Mouse (Mus musculus) heart, adult 2 months (tissue): ENCODE measurements at regions not wholly inside any gene's neighbourhood (a gene's known extent, or its start where the extent isn't known, plus 50 kb on each side); places are given as distances from the start of the nearest gene placed in this dataset.

Experiments used
- DNase-seq, 2 experiments: peaks; one replicate each; pipeline ENCODE4 v3.0.0; 2021
- H3K27ac ChIP-seq: fragments of 200-600 bp; 2 replicates; pipeline ENCODE4 v1.8.1; 2022
- H3K27me3 ChIP-seq: fragments of 200-500 bp; 2 replicates; pipeline ENCODE4 v1.6.1; 2012; ENCODE audit warnings: mild to moderate bottlenecking, low read length, inconsistent platforms, mixed read lengths; ENCODE audit not compliant: control insufficient read depth, insufficient read depth
- H3K36me3 ChIP-seq: fragments of 200-500 bp; 2 replicates; pipeline ENCODE4 v1.6.1; 2012; ENCODE audit warnings: low read length, inconsistent platforms; ENCODE audit not compliant: control insufficient read depth, insufficient read depth
- H3K4me1 ChIP-seq: fragments of 200-500 bp; 2 replicates; pipeline ENCODE4 v1.6.1; 2011; ENCODE audit warnings: low read length; ENCODE audit not compliant: control insufficient read depth, insufficient read depth
- H3K4me3 ChIP-seq: fragments of 200-600 bp; 2 replicates; pipeline ENCODE4 v1.8.1; 2022
- H3K79me2 ChIP-seq: fragments of 200-500 bp; replicated peaks from 2 replicates; pipeline ENCODE4 v1.6.1; 2012; ENCODE audit warnings: mild to moderate bottlenecking, inconsistent platforms, low read length, moderate library complexity, mixed read lengths; ENCODE audit not compliant: control insufficient read depth, insufficient read depth
- H3K9ac ChIP-seq: fragments of 200-500 bp; 2 replicates; pipeline ENCODE4 v1.6.1; 2012; ENCODE audit warnings: low read depth, mild to moderate bottlenecking, control low read depth, inconsistent platforms, low read length, mixed read lengths
- CTCF ChIP-seq: fragments of 200-600 bp; IDR thresholded peaks from 2 replicates; pipeline ENCODE4 v1.8.1; 2022; ENCODE audit warnings: antibody characterized with exemption, mild to moderate bottlenecking, moderate library complexity
- EP300 ChIP-seq: fragments of 200-500 bp; IDR thresholded peaks from 2 replicates; pipeline ENCODE4 v1.6.1; 2011; ENCODE audit warnings: low read depth, low read length, control low read depth; ENCODE audit not compliant: insufficient read depth
- POLR2A ChIP-seq: fragments of 200-500 bp; IDR thresholded peaks from 2 replicates; pipeline ENCODE4 v1.6.1; 2011; ENCODE audit warnings: mild to moderate bottlenecking, low read depth, low read length, control low read depth; ENCODE audit not compliant: insufficient read depth
- WGBS: fragments of 180-500 bp; shearing (Covaris S2); methylation state at CpG from one replicate; pipeline ENCODE4 v1.1.7; 2018; 5-methylcytosine and 5-hydroxymethylcytosine counted together
- intact Hi-C: fragments of 180-260 bp; cut with DNase I; formaldehyde crosslinking; loops from one replicate; pipeline ENCODE4 v1.15.1; 2025

DNA sequence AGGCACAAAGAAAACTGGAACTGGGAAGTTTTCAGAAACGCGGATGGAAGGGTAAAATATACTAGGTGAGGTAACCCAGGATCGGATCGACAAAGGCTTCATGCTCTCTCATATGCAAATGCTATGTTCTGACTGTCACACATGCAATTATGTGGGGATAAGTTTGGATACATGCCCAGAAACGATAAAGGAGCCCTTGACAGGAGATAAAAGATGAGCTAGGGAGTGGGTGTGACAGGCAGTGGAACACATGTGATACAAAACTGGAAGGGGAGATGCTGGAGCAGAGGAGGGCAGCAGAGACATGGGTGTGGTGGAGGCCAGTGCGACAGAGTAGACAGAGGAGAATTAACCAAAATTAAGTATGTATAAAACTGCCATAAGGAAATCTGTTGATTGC, 250.5 kb upstream of the Fbxl7 start:
- Histone ChIP-seq H3K36me3 (no peaks in the 10 kb centered on the region), H3K27ac (no peak overlapping the region), H3K27me3 (no peaks in the 10 kb centered on the region), H3K79me2 (no peaks in the 10 kb centered on the region), H3K4me1 (no peaks in the 10 kb centered on the region), H3K4me3 (no peak overlapping the region), H3K9ac (no peak overlapping the region)
- intact Hi-C loops = no loop called here
- TF ChIP-seq POLR2A (no peak), CTCF (no peak), EP300 (no peak)
- DNase-seq = no peak
- 66% methylated on average over 6 of the region's 6 CpGs for WGBS

DNA sequence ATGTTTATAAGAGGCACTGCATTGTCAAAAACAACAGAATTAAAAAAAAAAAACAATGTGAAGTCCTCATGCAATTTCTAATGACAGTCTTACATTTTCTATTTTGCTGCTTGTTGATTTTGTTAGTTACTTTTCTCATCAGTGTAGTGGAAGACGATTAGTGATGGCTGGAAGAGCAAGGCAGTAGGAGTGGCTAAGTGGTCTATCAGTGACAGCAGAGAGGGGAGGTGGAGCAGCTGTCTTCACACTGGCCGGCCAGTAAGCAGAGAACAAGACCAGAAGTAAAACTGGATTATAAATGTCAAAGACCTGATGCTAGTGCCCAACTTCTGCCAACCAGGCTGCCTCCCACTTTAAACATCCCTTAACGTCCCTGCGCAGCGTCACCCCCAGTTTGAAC, 265.6 kb upstream of the Fbxl7 start:
- TF ChIP-seq CTCF (no peak), EP300 (no peak), POLR2A (no peak)
- Histone ChIP-seq H3K79me2 (no peaks in the 10 kb centered on the region), H3K4me1 (no peaks in the 10 kb centered on the region), H3K36me3 (no peaks in the 10 kb centered on the region), H3K9ac (no peak overlapping the region), H3K27ac (no peak overlapping the region), H3K27me3 (no peaks in the 10 kb centered on the region), H3K4me3 (no peak overlapping the region)
- intact Hi-C loops = no loop called here
- WGBS = 62% methylated on average over 5 of the region's 5 CpGs
- no peak for DNase-seq

DNA sequence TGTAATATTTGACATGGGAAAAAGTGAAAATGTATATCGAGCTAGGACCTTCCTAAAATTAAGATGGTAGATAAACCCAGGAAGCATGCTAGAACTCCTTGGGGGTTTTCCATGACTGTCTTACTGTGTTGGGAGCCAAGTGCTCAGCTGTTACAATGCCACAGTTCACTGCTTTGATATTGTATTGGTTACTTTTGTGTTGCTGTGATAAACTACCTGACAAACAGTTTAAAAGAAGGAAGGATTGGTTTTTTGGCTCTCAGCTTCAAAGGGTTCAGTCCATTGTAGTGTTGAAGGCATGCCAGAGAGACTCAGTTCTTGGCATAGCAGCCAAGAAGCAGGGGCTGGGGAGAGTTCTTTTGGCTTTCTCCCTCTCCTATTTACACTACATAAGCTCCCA, 272.1 kb upstream of the Fbxl7 start:
- DNase-seq = no peak
- no peaks in the 10 kb centered on the region; the same call in 1 of the 2 replicates for H3K4me1 ChIP-seq
- no peak overlapping the region for H3K9ac ChIP-seq
- 24% methylated on average over 1 of the region's 1 CpGs for WGBS
- H3K79me2 ChIP-seq = no peaks in the 10 kb centered on the region
- no peak overlapping the region for H3K4me3 ChIP-seq
- no peak for TF ChIP-seq CTCF
- no peak for TF ChIP-seq POLR2A
- no peak for TF ChIP-seq EP300
- intact Hi-C loops = no loop called here
- no peak overlapping the region for H3K27ac ChIP-seq
- no peaks in the 10 kb centered on the region for H3K27me3 ChIP-seq
- H3K36me3 ChIP-seq = no peaks in the 10 kb centered on the region

DNA sequence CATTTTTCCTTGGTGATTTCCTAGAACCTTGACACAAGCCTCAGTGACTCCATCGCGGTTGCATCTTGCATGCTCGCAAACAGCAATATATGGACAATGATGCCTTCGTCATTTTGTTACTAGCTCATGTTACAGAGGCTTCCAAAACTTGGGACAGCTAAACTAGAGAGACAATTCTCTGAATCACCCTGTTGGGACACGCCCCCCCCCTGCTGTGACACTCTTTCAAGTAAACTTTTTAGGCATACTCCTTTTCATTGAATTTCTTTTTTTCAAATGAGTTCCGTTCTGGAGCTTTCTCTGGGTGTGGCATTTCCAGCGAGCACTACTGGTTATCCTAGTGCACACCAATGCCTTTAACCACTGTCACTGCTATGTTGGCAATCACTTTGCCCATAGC, 274.5 kb upstream of the Fbxl7 start:
- H3K79me2 ChIP-seq = no peaks in the 10 kb centered on the region
- no peaks in the 10 kb centered on the region; the same call in 1 of the 2 replicates for H3K4me1 ChIP-seq
- H3K27ac ChIP-seq = no peak overlapping the region
- no peak overlapping the region for H3K4me3 ChIP-seq
- TF ChIP-seq POLR2A (no peak), CTCF (no peak), EP300 (no peak)
- H3K27me3 ChIP-seq = no peaks in the 10 kb centered on the region
- no peak for DNase-seq
- 89% methylated on average over 7 of the region's 7 CpGs for WGBS
- H3K9ac ChIP-seq = no peak overlapping the region
- no peaks in the 10 kb centered on the region for H3K36me3 ChIP-seq
- intact Hi-C loops = no loop called here

DNA sequence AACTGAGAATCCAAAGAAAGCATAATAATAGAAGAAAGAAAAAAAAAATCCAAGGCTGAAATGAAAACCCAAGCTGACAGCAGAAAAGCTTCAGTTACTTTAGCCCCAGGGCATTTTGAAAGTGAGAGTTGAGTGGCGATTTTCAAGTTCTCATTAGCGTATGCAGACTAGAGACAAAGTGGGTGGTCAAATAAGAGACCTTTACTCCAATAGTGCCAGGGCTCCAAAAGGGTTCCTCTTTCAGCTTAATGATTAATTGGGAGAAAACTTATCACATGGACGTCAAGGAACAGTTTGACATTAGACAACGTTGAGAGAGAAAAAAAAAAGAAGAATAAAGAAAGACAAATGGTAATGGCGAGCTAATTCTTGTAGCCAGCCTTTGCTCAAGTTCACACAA, 278.1 kb upstream of the Fbxl7 start:
- 53% methylated on average over 5 of the region's 5 CpGs for WGBS

DNA sequence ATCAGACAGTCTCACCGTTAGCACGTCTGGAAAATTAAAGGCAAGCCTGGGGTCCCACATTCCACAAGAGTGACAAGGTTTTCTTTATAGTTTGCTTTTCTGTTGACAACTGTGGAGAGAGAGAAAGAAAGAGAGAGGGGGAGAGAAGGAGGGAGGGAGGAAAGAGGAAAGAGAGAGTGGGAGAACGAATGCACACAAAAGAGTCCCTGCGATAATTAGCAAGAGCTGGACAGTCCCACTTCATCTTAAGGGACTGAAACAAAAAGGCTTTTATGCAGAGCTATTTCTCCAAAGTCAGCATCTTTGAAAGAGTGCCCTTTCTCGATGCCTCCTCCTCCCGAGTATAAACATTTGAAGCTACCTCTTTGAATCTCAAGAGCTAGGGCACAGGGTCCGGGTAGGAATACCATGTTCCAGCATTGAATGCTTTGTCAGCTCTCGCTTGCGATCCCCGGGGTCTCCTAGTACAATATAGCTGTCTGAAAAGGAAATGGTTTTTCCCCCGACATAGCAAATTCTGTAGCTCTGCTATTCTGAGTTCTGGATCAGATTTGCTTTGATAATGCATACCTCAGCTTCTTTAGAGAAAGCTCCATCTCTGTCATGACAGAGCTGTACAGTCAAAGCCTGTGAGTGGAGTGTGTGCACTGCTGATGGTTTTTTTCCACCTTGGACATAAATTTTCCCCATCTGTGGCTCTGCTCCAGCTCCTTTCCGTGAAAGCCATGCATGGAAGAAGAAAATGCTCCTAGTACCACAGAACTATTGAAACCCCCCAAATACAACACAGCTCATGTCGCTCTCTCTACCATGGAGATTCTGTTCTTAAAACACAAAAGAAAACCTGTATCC, 282.9 kb upstream of the Fbxl7 start:
- TF ChIP-seq EP300 = no peak
- no peak for TF ChIP-seq POLR2A
- no peak for TF ChIP-seq CTCF
- 61% methylated on average over 13 of the region's 13 CpGs for WGBS
- Histone ChIP-seq H3K9ac (no peak overlapping the region), H3K36me3 (no peaks in the 10 kb centered on the region), H3K79me2 (no peaks in the 10 kb centered on the region), H3K4me1 (no peaks in the 10 kb centered on the region), H3K4me3 (no peak overlapping the region), H3K27me3 (no peaks in the 10 kb centered on the region), H3K27ac (no peak overlapping the region)
- DNase-seq = no peak
- intact Hi-C loops = no loop called here

More for the DNA sequence above, 278.1 kb upstream of the Fbxl7 start:
- no peaks in the 10 kb centered on the region for H3K4me1 ChIP-seq
- H3K27me3 ChIP-seq = no peaks in the 10 kb centered on the region
- H3K36me3 ChIP-seq = no peaks in the 10 kb centered on the region
- H3K4me3 ChIP-seq = no peak overlapping the region
- intact Hi-C loops = no loop called here
- DNase-seq = no peak
- H3K27ac ChIP-seq = no peak overlapping the region
- no peak overlapping the region for H3K9ac ChIP-seq
- H3K79me2 ChIP-seq = no peaks in the 10 kb centered on the region
- TF ChIP-seq POLR2A = no peak
- TF ChIP-seq EP300 = no peak
- no peak for TF ChIP-seq CTCF
